8 mouse cellular contexts compared by ENCODE assay signal in genomic region chr19:8735389-8736159, GRCm38 (mm10). TPM values are rescaled to one million over a fixed set of nuclear protein-coding genes. Genes with fewer than 3 reads are reported as not detected.
A peak's percentile ranks its signal among the peaks of the same experiment; 100 is the strongest.
DNase-seq lines count a peak whose midpoint lies in the region; ATAC-seq and TF ChIP-seq lines count a peak whose summit lies in the region.

Gene Wdr74, plus strand, starts transcription at chr19:8735827.

- H3K9ac ChIP-seq in hindbrain, postnatal 0 days (replicated peaks; ENCODE audit: low read length) = peak within 1 kb of the TSS; percentile 70

- intact Hi-C loops in left cerebral cortex, adult 2 months (cut with DNase I) = no loop called here

- peak within 1 kb of the TSS; percentile 93 for H3K4me3 ChIP-seq in cortical plate, adult 2 months (ENCODE audit: insufficient read depth, low read length)
- H3K4me3 ChIP-seq in hindbrain, postnatal 0 days (ENCODE audit: low read length) = peak within 1 kb of the TSS; percentile 91
- H3K4me3 ChIP-seq in left cerebral cortex, adult 2 months = peak within 1 kb of the TSS; percentile 68
- H3K4me3 ChIP-seq in macrophage (ENCODE audit: inconsistent target) = peak within 1 kb of the TSS; percentile 92

- ATAC-seq in activated CD4-positive, CD25-positive, alpha-beta regulatory T cell, adult 4 months = peak; percentile 86
- peak; percentile 96 for ATAC-seq in hindbrain, postnatal 0 days

- TF ChIP-seq POLR2A in cortical plate, adult 2 months (IDR thresholded peaks at IDR 0.05; ENCODE audit: extremely low read depth, insufficient read depth, low read length) = peak; percentile 89

- H3K36me3 ChIP-seq in hindbrain, postnatal 0 days (ENCODE audit: insufficient read depth, low read length) = peaks cover 22% of the 10 kb centered on the region
- H3K36me3 ChIP-seq in macrophage (ENCODE audit: inconsistent target) = peaks cover 25% of the 10 kb centered on the region; the same call in 1 of the 2 replicates

- H3K4me2 ChIP-seq in hindbrain, postnatal 0 days (ENCODE audit: low read depth, low read length) = peak within 1 kb of the TSS; percentile 98

- DNase-seq in gastrocnemius, adult 8-10 months (ENCODE audit: low spot score in 2 of 2) = peak; percentile 76 to 79
- peak; percentile 96 for DNase-seq in hindbrain, postnatal 0 days (ENCODE audit: low spot score)
- peak; percentile 92 to 97 for DNase-seq in left cerebral cortex, adult 2 months (ENCODE audit: extremely low spot score in 1 of 2, low spot score in 2 of 2)
- peak; percentile 88 for DNase-seq in retina, postnatal 7 days (ENCODE audit: low read depth, low spot score)
- DNase-seq in urinary bladder, adult 18-20 months (ENCODE audit: low spot score in 2 of 2) = peak; percentile 81 to 90

- H3K79me2 ChIP-seq in macrophage (ENCODE audit: inconsistent target) = peaks cover 27% of the 10 kb centered on the region

- H3K9me3 ChIP-seq in hindbrain, postnatal 0 days (ENCODE audit: low read length) = no peaks in the 10 kb centered on the region

- TF ChIP-seq CTCF in cortical plate, adult 2 months (IDR thresholded peaks at IDR 0.05; ENCODE audit: extremely low read depth, insufficient read depth, low read length) = no peak
- TF ChIP-seq CTCF in hindbrain, postnatal 0 days (IDR thresholded peaks at IDR 0.05; ENCODE audit: low read depth) = no peak
- TF ChIP-seq CTCF in left cerebral cortex, adult 2 months (IDR thresholded peaks at IDR 0.05) = no peak

- no peak within 1 kb of the TSS for H3K27ac ChIP-seq in cortical plate, adult 2 months (ENCODE audit: insufficient read depth, low read length)
- peak within 1 kb of the TSS; percentile 71 for H3K27ac ChIP-seq in hindbrain, postnatal 0 days
- H3K27ac ChIP-seq in left cerebral cortex, adult 2 months = peak within 1 kb of the TSS; percentile 90
- H3K27ac ChIP-seq in macrophage = peak within 1 kb of the TSS; percentile 40

- H3K4me1 ChIP-seq in cortical plate, adult 2 months (ENCODE audit: control insufficient read depth, insufficient read depth, low read length) = no peaks in the 10 kb centered on the region
- H3K4me1 ChIP-seq in hindbrain, postnatal 0 days (ENCODE audit: insufficient read depth, low read length) = peaks cover 3% of the 10 kb centered on the region; the same call in 1 of the 2 replicates

- WGBS in hindbrain, postnatal 0 days = under 1% methylated on average over 32 of the region's 32 CpGs
- under 1% methylated on average over 30 of the region's 32 CpGs for WGBS in macrophage (ENCODE audit: missing documents)

- no peaks in the 10 kb centered on the region for H3K27me3 ChIP-seq in hindbrain, postnatal 0 days (ENCODE audit: insufficient read depth, low read length)

RNA-seq across cellular contexts. Expression of gene Wdr74, which starts in this region (rescaled TPM):
- polyA plus RNA-seq in activated CD4-positive, CD25-positive, alpha-beta regulatory T cell, adult 4 months (2017; shearing (Covaris generic)) = 10 to 100 TPM; 43.3 to 70.5 TPM
- polyA plus RNA-seq in cortical plate, adult 2 months (2012; rRNA removed) = 50.2 and 51.3 TPM in 2 replicates
- 10 to 100 TPM; 14.0 to 16.7 (median 14.9) TPM for total RNA-seq in gastrocnemius, adult 8-10 months (2022)
- 46.7 and 49.7 TPM in 2 replicates for total RNA-seq in hindbrain, postnatal 0 days (2014; rRNA removed)
- polyA plus RNA-seq in hindbrain, postnatal 0 days (2015; fragmentation: Nextera tagmentation; extraction: Ambion mirVana) = 78.7 and 79.2 TPM in 2 replicates
- 10 to 100 TPM; 48.5 to 53.1 TPM for total RNA-seq in left cerebral cortex, adult 2 months (2021)
- total RNA-seq in macrophage (2018; cell fraction: chromatin; rRNA removed) = 10 to 100 TPM; 10.3 to 65.3 (median 40.1) TPM
- total RNA-seq in macrophage (2018; cell fraction: cytosol; rRNA removed) = 10 to 100 TPM; 13.5 to 25.5 (median 18.7) TPM
- 10 to 100 TPM; 13.2 to 54.5 (median 21.3) TPM for total RNA-seq in macrophage (2018; cell fraction: nucleus; rRNA removed)
- polyA plus RNA-seq in macrophage (2018) = 16.3 to 42.4 TPM (median 18.1 TPM) in 3 replicates
